Mouse (Mus musculus) megakaryocyte, embryonic 14.5 days (primary cell): ENCODE results near the gene Cyp11a1. TPM values are rescaled to one million over a fixed set of nuclear protein-coding genes. Genes with fewer than 3 reads are reported as not detected.

ENCODE experiments used
- H3K27me3 ChIP-seq: replicated peaks from 2 replicates; pipeline ENCODE3; 2012; ENCODE audit warnings: inconsistent platforms
- H3K36me3 ChIP-seq: replicated peaks from 2 replicates; pipeline ENCODE3; 2012; ENCODE audit warnings: low read length, inconsistent platforms, mixed read lengths
- H3K4me1 ChIP-seq: 2 replicates; pipeline ENCODE4 v1.6.1; 2012; ENCODE audit warnings: inconsistent platforms
- H3K4me3 ChIP-seq: replicated peaks from 2 replicates; pipeline ENCODE3; 2012; ENCODE audit warnings: moderate library complexity, mild to moderate bottlenecking, inconsistent platforms
- H3K9me3 ChIP-seq: 2 replicates; pipeline ENCODE4 v1.6.1; 2012; ENCODE audit warnings: inconsistent platforms
- FLI1 ChIP-seq: IDR thresholded peaks from 2 replicates; pipeline ENCODE4 v1.6.1; 2012; ENCODE audit warnings: low read length, inconsistent platforms, mixed read lengths
- GATA1 ChIP-seq: IDR thresholded peaks from 3 replicates; pipeline ENCODE4 v1.6.1; 2012; ENCODE audit warnings: mixed read lengths, low read length, inconsistent platforms, borderline replicate concordance
- polyA plus RNA-seq: library from polyadenylated mRNA; stranded (reverse); fragments of >175 nt; gene quantifications from 2 replicates; pipeline ENCODE4 v1.2.3, GENCODE M21; 2012; ENCODE audit warnings: low replicate concordance; ENCODE audit not compliant: insufficient read depth

Cyp11a1 gene
- polyA plus RNA-seq, 1 experiment = 7.5 TPM

DNA sequence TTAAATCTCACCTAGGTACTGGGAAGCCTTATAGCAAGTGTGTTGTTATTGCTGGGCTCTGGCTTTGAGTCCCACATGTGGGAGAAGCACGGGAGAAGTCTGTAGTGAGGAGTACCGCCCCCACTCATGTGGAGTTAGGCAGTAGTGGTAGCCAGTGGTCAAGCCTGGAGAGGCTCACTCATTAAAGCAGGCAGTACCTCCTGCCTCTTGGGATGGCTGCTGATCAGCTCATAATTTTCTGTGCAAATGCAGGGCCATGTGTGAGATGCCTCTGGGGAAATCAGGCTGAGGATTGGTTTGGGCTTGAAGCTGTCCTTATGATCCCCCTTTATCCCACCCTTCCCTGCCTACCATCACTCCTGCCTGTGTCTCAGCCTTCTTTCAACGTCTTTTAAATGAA is 68.3 kb downstream of the Cyp11a1 start:
- Histone ChIP-seq H3K4me1 (no peaks in the 10 kb centered on the region), H3K36me3 (no peaks in the 10 kb centered on the region), H3K4me3 (no peak overlapping the region), H3K9me3 (no peaks in the 10 kb centered on the region), H3K27me3 (peaks cover 92% of the 10 kb centered on the region)
- TF ChIP-seq FLI1 = no peak
- no peak for TF ChIP-seq GATA1

Other genes with a start within 250 kb of the Cyp11a1 start
- 68.1 and 100 TPM in 2 replicates for gene Clk3, start 240.6 kb upstream of the Cyp11a1 start, polyA plus RNA-seq
- 33.5 and 107 TPM in 2 replicates for gene Arid3b, start 169.6 kb upstream of the Cyp11a1 start, polyA plus RNA-seq
- gene Ubl7, start 95.4 kb upstream of the Cyp11a1 start, polyA plus RNA-seq = 138 and 474 TPM in 2 replicates
- 7.2 and 10.4 TPM in 2 replicates for gene Sema7a, start 66.3 kb upstream of the Cyp11a1 start, polyA plus RNA-seq
- not detected in 2 replicates for gene Stra6, start 57.4 kb downstream of the Cyp11a1 start, polyA plus RNA-seq
- not detected in 2 replicates for gene Ccdc33, start 112.4 kb downstream of the Cyp11a1 start, polyA plus RNA-seq
- 0.07 and 3.2 TPM in 2 replicates for gene Islr, start 197.9 kb downstream of the Cyp11a1 start, polyA plus RNA-seq
- gene Islr2, start 197.9 kb downstream of the Cyp11a1 start, polyA plus RNA-seq = 0.09 TPM in 1 of 2 replicates, not detected in the other
- gene Pml, start 243.4 kb downstream of the Cyp11a1 start, polyA plus RNA-seq = 28.7 and 29.2 TPM in 2 replicates
- 4.3 TPM in 1 of 2 replicates, not detected in the other for gene Stoml1, start 246.8 kb downstream of the Cyp11a1 start, polyA plus RNA-seq